Mouse (Mus musculus): ENCODE measurements at regions not wholly inside any gene's neighbourhood (a gene's known extent, or its start where the extent isn't known, plus 50 kb on each side); places are given as distances from the start of the nearest gene placed in this dataset.

- no peak overlapping the region for H3K4me2 ChIP-seq
- no peak overlapping the region for H3K9ac ChIP-seq
- H3K27me3 ChIP-seq: no peaks in the 10 kb centered on the region
- ATAC-seq (ENCODE audit: low read depth) (no peak), DNase-seq (no peak)
- no peaks in the 10 kb centered on the region for H3K4me1 ChIP-seq (replicated peaks)
- WGBS (ENCODE audit: insufficient replicate concordance): 60% methylated on average over 4 of the region's 4 CpGs
- no peak overlapping the region for H3K4me3 ChIP-seq (replicated peaks)
- no peaks in the 10 kb centered on the region for H3K9me3 ChIP-seq (replicated peaks)
- no peaks in the 10 kb centered on the region for H3K36me3 ChIP-seq
- H3K27ac ChIP-seq: no peak overlapping the region
Measured at GRCm38 (mm10) chr2:180396664-180397377, 59.2 kb upstream of the Slco4a1 start.

- no peak for DNase-seq
- no peaks in the 10 kb centered on the region for H3K9me3 ChIP-seq (replicated peaks)
Measured at GRCm38 (mm10) chr2:180396211-180396610, 59.8 kb upstream of the Slco4a1 start.

GRCm38 (mm10) chr2:180395279-180396034 is 60.6 kb upstream of the Slco4a1 start:
- H3K27ac ChIP-seq: no peak overlapping the region
- H3K9ac ChIP-seq: no peak overlapping the region
- 49% methylated on average over 11 of the region's 11 CpGs for WGBS (ENCODE audit: insufficient replicate concordance)
- ATAC-seq (ENCODE audit: low read depth) (no peak), DNase-seq (no peak)
- no peaks in the 10 kb centered on the region for H3K4me1 ChIP-seq (replicated peaks)
- no peaks in the 10 kb centered on the region for H3K9me3 ChIP-seq (replicated peaks)
- H3K36me3 ChIP-seq: no peaks in the 10 kb centered on the region
- H3K4me2 ChIP-seq: no peak overlapping the region
- H3K4me3 ChIP-seq (replicated peaks): no peak overlapping the region
- peaks cover 3% of the 10 kb centered on the region; the same call in 1 of the 2 replicates for H3K27me3 ChIP-seq

More at GRCm38 (mm10) chr2:180396211-180396610, 59.8 kb upstream of the Slco4a1 start:
- H3K4me2 ChIP-seq: no peak overlapping the region
- H3K27ac ChIP-seq: no peak overlapping the region
- no peaks in the 10 kb centered on the region for H3K36me3 ChIP-seq
- H3K4me1 ChIP-seq (replicated peaks): no peaks in the 10 kb centered on the region
- ATAC-seq (ENCODE audit: low read depth): no peak
- H3K9ac ChIP-seq: no peak overlapping the region
- H3K4me3 ChIP-seq (replicated peaks): no peak overlapping the region
- no peaks in the 10 kb centered on the region for H3K27me3 ChIP-seq
- 54% methylated on average over 3 of the region's 3 CpGs for WGBS (ENCODE audit: insufficient replicate concordance)

- DNase-seq (no peak), ATAC-seq (ENCODE audit: low read depth) (no peak)
- Histone ChIP-seq H3K27ac (no peak overlapping the region), H3K4me2 (no peak overlapping the region), H3K4me3 (replicated peaks) (no peak overlapping the region), H3K36me3 (no peaks in the 10 kb centered on the region), H3K27me3 (peaks cover 24% of the 10 kb centered on the region), H3K9me3 (replicated peaks) (no peaks in the 10 kb centered on the region), H3K4me1 (replicated peaks) (no peaks in the 10 kb centered on the region), H3K9ac (no peak overlapping the region)
- 60% methylated on average over 16 of the region's 16 CpGs for WGBS (ENCODE audit: insufficient replicate concordance)
Measured at GRCm38 (mm10) chr2:180392846-180393700, 58.6 kb upstream of the Gata5 start.

- Histone ChIP-seq H3K27ac (no peak overlapping the region), H3K4me1 (replicated peaks) (no peaks in the 10 kb centered on the region), H3K9me3 (replicated peaks) (no peaks in the 10 kb centered on the region), H3K4me2 (no peak overlapping the region), H3K4me3 (replicated peaks) (no peak overlapping the region), H3K9ac (no peak overlapping the region), H3K36me3 (no peaks in the 10 kb centered on the region), H3K27me3 (peaks cover 30% of the 10 kb centered on the region)
- 74% methylated on average over 6 of the region's 6 CpGs for WGBS (ENCODE audit: insufficient replicate concordance)
- no peak for ATAC-seq (ENCODE audit: low read depth)
- DNase-seq: no peak
Measured at GRCm38 (mm10) chr2:180392298-180392697, 57.8 kb upstream of the Gata5 start.

GRCm38 (mm10) chr2:180391349-180391748 is 56.9 kb upstream of the Gata5 start:
- DNase-seq (no peak), ATAC-seq (ENCODE audit: low read depth) (no peak)
- no peaks in the 10 kb centered on the region for H3K9me3 ChIP-seq (replicated peaks)
- H3K27ac ChIP-seq: no peak overlapping the region
- H3K36me3 ChIP-seq: no peaks in the 10 kb centered on the region
- H3K9ac ChIP-seq: no peak overlapping the region
- no peaks in the 10 kb centered on the region for H3K4me1 ChIP-seq (replicated peaks)
- no peak overlapping the region for H3K4me2 ChIP-seq
- peaks cover 40% of the 10 kb centered on the region for H3K27me3 ChIP-seq
- no peak overlapping the region for H3K4me3 ChIP-seq (replicated peaks)
- 64% methylated on average over 3 of the region's 3 CpGs for WGBS (ENCODE audit: insufficient replicate concordance)

- no peak overlapping the region for H3K4me3 ChIP-seq (replicated peaks)
- H3K9ac ChIP-seq: no peak overlapping the region
- H3K4me2 ChIP-seq: no peak overlapping the region
- H3K27ac ChIP-seq: no peak overlapping the region
- H3K4me1 ChIP-seq (replicated peaks): no peaks in the 10 kb centered on the region
- H3K9me3 ChIP-seq (replicated peaks): no peaks in the 10 kb centered on the region
- ATAC-seq (ENCODE audit: low read depth) (no peak), DNase-seq (no peak)
- H3K36me3 ChIP-seq: no peaks in the 10 kb centered on the region
- WGBS (ENCODE audit: insufficient replicate concordance): 66% methylated on average over 15 of the region's 15 CpGs
- peaks cover 49% of the 10 kb centered on the region for H3K27me3 ChIP-seq
Measured at GRCm38 (mm10) chr2:180390216-180390996, 55.9 kb upstream of the Gata5 start.

- Histone ChIP-seq H3K4me2 (no peak overlapping the region), H3K27ac (no peak overlapping the region)
Measured at GRCm38 (mm10) chr2:180389486-180389885, 55.0 kb upstream of the Gata5 start.

GRCm38 (mm10) chr2:180389013-180389412 is 54.5 kb upstream of the Gata5 start:
- Histone ChIP-seq H3K4me1 (replicated peaks) (no peaks in the 10 kb centered on the region), H3K27ac (no peak overlapping the region), H3K27me3 (peaks cover 63% of the 10 kb centered on the region), H3K4me3 (replicated peaks) (no peak overlapping the region), H3K36me3 (no peaks in the 10 kb centered on the region), H3K9ac (no peak overlapping the region), H3K4me2 (no peak overlapping the region), H3K9me3 (replicated peaks) (no peaks in the 10 kb centered on the region)
- DNase-seq: no peak
- ATAC-seq (ENCODE audit: low read depth): no peak
- WGBS (ENCODE audit: insufficient replicate concordance): 68% methylated on average over 12 of the region's 12 CpGs

More at GRCm38 (mm10) chr2:180389486-180389885, 55.0 kb upstream of the Gata5 start:
- Histone ChIP-seq H3K4me3 (replicated peaks) (no peak overlapping the region), H3K4me1 (replicated peaks) (no peaks in the 10 kb centered on the region), H3K27me3 (peaks cover 58% of the 10 kb centered on the region), H3K9me3 (replicated peaks) (no peaks in the 10 kb centered on the region), H3K9ac (no peak overlapping the region), H3K36me3 (no peaks in the 10 kb centered on the region)
- DNase-seq (no peak), ATAC-seq (ENCODE audit: low read depth) (no peak)
- WGBS (ENCODE audit: insufficient replicate concordance): 36% methylated on average over 2 of the region's 2 CpGs

GRCm38 (mm10) chr2:180388122-180388521 is 53.6 kb upstream of the Gata5 start:
- H3K36me3 ChIP-seq: no peaks in the 10 kb centered on the region
- no peak overlapping the region for H3K4me3 ChIP-seq (replicated peaks)
- H3K9ac ChIP-seq: no peak overlapping the region
- H3K27ac ChIP-seq: no peak overlapping the region
- no peak overlapping the region for H3K4me2 ChIP-seq
- H3K4me1 ChIP-seq (replicated peaks): no peaks in the 10 kb centered on the region
- H3K27me3 ChIP-seq: peaks cover 71% of the 10 kb centered on the region
- no peak for ATAC-seq (ENCODE audit: low read depth)
- no peaks in the 10 kb centered on the region for H3K9me3 ChIP-seq (replicated peaks)
- no peak for DNase-seq
- WGBS (ENCODE audit: insufficient replicate concordance): 47% methylated on average over 5 of the region's 5 CpGs
